Mouse (Mus musculus) hindbrain, embryonic 16.5 days (tissue): ENCODE measurements around the gene Hsh2d. TPM values are rescaled to one million over a fixed set of nuclear protein-coding genes. Genes with fewer than 3 reads are reported as not detected.

Experiments
- ATAC-seq: fragments of 200-750 bp; cut with Nextera tagmentation; 2 replicates; pipeline ENCODE4 v1.8.0; 2017; ENCODE audit warnings: moderate TSS enrichment, moderate library complexity
- H3K27ac ChIP-seq: fragments of 300-500 bp; sonication (generic); 2 replicates; pipeline ENCODE4 v1.5.1; 2014; ENCODE audit warnings: low read depth, mild to moderate bottlenecking, control low read depth, low read length, moderate library complexity
- H3K27me3 ChIP-seq: fragments of 300-500 bp; sonication (generic); replicated peaks from 2 replicates; pipeline ENCODE4 v1.6.1; 2014; ENCODE audit warnings: low read length; ENCODE audit not compliant: control insufficient read depth, insufficient read depth
- H3K36me3 ChIP-seq: fragments of 300-500 bp; sonication (generic); 2 replicates; pipeline ENCODE4 v1.6.1; 2014; ENCODE audit warnings: mild to moderate bottlenecking, low read length, moderate library complexity, mixed read lengths; ENCODE audit not compliant: control insufficient read depth, insufficient read depth
- H3K4me1 ChIP-seq: fragments of 300-500 bp; sonication (generic); 2 replicates; pipeline ENCODE4 v1.6.1; 2014; ENCODE audit warnings: low read depth, low read length; ENCODE audit not compliant: control insufficient read depth, insufficient read depth
- H3K4me2 ChIP-seq: fragments of 300-500 bp; sonication (generic); 2 replicates; pipeline ENCODE4 v1.6.1; 2014; ENCODE audit warnings: mild to moderate bottlenecking, low read length, control low read depth, moderate library complexity
- H3K4me3 ChIP-seq: fragments of 300-500 bp; sonication (generic); 2 replicates; pipeline ENCODE4 v1.5.1; 2014; ENCODE audit warnings: mild to moderate bottlenecking, low read length, control low read depth, moderate library complexity
- H3K9ac ChIP-seq: fragments of 300-500 bp; sonication (generic); 2 replicates; pipeline ENCODE4 v1.6.1; 2014; ENCODE audit warnings: low read depth, mild to moderate bottlenecking, control low read depth, low read length, moderate library complexity
- H3K9me3 ChIP-seq: fragments of 300-500 bp; sonication (generic); 2 replicates; pipeline ENCODE4 v1.6.1; 2014; ENCODE audit warnings: mild to moderate bottlenecking, low read length, moderate library complexity; ENCODE audit not compliant: control insufficient read depth
- WGBS: fragments of 180-500 bp; shearing (Covaris S2); extraction: QIAGEN DNeasy Blood & Tissue Kit; methylation state at CpG from one replicate; pipeline ENCODE4 v1.1.7; 2014; 5-methylcytosine and 5-hydroxymethylcytosine counted together
- polyA plus RNA-seq: library from polyadenylated mRNA; unstranded; fragments of >200 nt; fragmentation: Nextera tagmentation; extraction: Ambion mirVana; gene quantifications from 2 replicates; pipeline ENCODE4 v1.2.1, GENCODE M21; 2015

Gene Hsh2d
- polyA plus RNA-seq, 1 experiment from 2014 or later: not detected

DNA sequence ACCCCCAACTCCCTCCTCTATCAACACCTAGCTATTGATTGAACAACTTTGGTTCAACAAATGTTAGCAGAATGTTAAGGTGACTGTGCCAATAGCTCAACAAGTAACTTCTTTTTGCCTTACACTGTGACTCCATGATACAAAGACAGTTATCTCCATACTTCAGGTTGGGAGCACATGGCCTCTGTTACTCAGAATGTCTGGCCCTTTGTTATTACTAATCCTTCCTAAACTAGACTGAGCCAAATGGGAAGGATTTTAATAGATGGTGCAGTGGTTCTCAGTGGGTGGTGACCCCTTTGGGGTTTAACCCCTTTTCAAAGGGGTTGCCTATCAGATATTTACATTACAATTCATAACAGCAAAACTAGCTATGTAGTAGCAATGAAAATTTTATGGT lies 36.1 kb upstream of the Hsh2d start:
- Histone ChIP-seq H3K4me2 (no peak overlapping the region), H3K4me3 (no peak overlapping the region), H3K9ac (no peak overlapping the region), H3K36me3 (peaks cover 13% of the 10 kb centered on the region), H3K4me1 (no peaks in the 10 kb centered on the region), H3K27ac (no peak overlapping the region), H3K27me3 (no peaks in the 10 kb centered on the region), H3K9me3 (no peaks in the 10 kb centered on the region)
- ATAC-seq: no peak

DNA sequence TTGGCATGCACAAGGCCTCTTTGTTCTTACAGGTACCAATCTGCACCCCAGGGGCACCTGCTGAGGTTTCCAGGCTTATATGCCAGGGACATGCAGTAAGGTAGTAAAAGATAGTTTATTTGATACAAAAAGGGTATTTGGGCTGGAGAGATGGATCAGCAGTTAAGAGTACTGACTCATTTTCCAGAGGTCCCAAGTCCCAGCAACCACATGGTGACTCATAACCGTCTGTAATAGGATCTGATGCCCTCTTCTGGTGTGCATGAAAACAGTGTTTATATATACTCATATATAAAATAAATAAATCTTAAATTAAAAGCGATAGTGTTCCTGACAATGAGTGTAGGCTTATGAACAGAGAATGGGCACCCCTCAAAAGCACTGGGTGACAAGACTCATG lies 31.3 kb upstream of the Hsh2d start:
- ATAC-seq: no peak

DNA sequence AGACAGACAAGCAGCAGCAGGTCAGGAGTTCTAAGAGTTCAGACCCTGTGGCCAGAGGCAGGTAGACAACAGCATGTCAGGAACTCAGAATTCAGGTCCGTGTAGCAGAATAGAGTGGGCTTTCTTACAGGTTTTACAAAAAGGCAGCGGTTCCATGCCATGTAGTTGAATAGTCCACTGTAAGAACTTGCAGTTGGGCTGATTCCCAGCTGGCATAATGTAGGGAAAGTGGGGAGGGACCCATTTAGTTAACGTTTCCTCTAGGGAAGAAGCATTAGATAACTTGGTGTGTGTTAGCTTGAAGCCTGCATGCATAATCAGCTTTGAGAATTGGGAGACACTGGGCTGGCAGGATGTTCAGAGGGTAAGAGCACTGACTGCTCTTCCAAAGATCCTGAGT lies 30.7 kb upstream of the Hsh2d start:
- no peak overlapping the region for H3K27ac ChIP-seq
- H3K27me3 ChIP-seq: no peaks in the 10 kb centered on the region
- H3K4me2 ChIP-seq: no peak overlapping the region
- peaks cover 19% of the 10 kb centered on the region for H3K4me1 ChIP-seq
- WGBS: 83% methylated on average over 3 of the region's 3 CpGs
- H3K9ac ChIP-seq: no peak overlapping the region
- no peak overlapping the region for H3K4me3 ChIP-seq
- no peaks in the 10 kb centered on the region for H3K36me3 ChIP-seq
- ATAC-seq: no peak
- no peaks in the 10 kb centered on the region for H3K9me3 ChIP-seq

More for the DNA sequence above, 31.3 kb upstream of the Hsh2d start:
- Histone ChIP-seq H3K36me3 (0 out of 2 replicates have a peak, but pooled peaks cover 4% of the 10 kb centered on the region), H3K27ac (no peak overlapping the region), H3K9ac (no peak overlapping the region), H3K4me2 (no peak overlapping the region), H3K27me3 (no peaks in the 10 kb centered on the region), H3K4me3 (no peak overlapping the region), H3K4me1 (peaks cover 19% of the 10 kb centered on the region), H3K9me3 (no peaks in the 10 kb centered on the region)
- WGBS: 88% methylated on average over 2 of the region's 2 CpGs

DNA sequence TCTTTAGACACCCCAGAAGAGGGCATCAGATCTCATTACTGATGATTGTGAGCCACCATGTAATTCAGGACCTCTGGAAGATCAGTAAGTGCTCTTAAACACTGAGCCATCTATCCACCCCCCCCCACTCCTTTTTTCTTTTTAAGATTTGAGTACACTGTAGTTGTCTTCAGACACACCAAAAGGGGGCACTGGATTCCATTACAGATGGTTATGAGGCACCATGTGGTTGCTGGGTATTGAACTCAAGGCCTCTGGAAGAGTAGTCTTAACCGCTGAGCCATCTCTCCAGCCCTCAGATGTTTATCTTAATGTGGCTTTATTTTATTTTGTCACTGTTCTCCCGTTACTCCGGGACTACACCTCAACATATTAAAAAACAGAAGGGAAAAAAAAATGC lies 29.4 kb upstream of the Hsh2d start:
- no peak for ATAC-seq
- Histone ChIP-seq H3K36me3 (no peaks in the 10 kb centered on the region), H3K9me3 (no peaks in the 10 kb centered on the region), H3K4me1 (peaks cover 19% of the 10 kb centered on the region), H3K9ac (peak overlapping the region; percentile 64), H3K27ac (no peak overlapping the region), H3K4me3 (peak overlapping the region; percentile 49), H3K27me3 (no peaks in the 10 kb centered on the region), H3K4me2 (peak overlapping the region; percentile 78)
- 67% methylated on average over 3 of the region's 3 CpGs for whole genome bisulfite sequencing

DNA sequence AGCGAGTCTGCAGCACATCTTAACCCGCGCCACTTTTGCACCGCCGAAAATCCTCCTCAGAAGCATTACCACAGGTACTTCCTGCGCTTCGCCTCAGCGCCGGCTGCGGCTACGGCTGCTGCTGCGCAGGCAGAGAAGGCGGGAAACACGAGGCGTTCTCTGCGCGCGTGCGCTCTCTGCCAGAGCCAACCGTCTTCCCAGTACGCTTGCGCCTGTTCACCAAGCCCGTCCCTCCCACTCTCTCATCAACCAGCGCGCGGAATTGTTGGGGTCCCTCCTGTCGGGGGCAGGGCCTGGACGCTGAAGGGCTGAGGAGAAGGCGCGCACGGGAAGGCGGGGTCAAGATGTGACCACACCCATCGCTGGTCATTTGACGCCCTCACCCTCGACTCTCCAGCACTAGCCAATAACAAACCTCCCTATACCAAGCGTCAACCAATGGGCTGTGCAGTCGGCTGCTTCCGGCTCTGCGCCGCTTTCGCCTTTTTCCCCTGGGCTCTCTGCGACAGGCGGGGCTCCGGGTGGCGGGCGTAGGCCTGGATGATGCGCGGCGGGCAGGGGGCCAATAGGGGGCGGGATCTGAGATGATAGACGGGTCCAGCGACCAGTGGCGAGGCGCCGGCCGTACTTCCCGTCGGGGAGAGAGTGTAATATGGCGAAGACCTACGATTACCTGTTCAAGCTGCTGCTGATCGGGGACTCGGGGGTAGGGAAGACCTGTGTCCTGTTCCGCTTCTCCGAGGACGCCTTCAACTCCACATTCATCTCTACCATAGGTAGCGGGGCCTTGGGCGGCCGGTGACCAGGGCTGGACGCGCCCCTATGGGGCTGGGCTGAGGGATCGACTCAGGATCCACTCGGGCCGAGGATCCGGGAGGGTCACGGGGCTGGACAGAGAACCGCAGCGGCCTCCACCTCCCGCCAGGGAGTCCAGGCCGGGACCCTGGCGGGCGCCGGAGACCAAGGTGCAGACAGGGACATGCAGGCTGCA lies 28.4 kb upstream of the Hsh2d start, which contains the start of gene Rab8a:
Gene Rab8a, plus strand, starts transcription at position 494 of the 991 bp plus-strand sequence.
- no peaks in the 10 kb centered on the region for H3K36me3 ChIP-seq
- peak within 1 kb of the TSS; percentile 86 for H3K4me3 ChIP-seq
- H3K9ac ChIP-seq: peak within 1 kb of the TSS; percentile 84
- H3K27me3 ChIP-seq: no peaks in the 10 kb centered on the region
- H3K9me3 ChIP-seq: no peaks in the 10 kb centered on the region
- H3K4me1 ChIP-seq: peaks cover 19% of the 10 kb centered on the region
- peak within 1 kb of the TSS; percentile 78 for H3K4me2 ChIP-seq
- under 1% methylated on average over 81 of the region's 82 CpGs for WGBS
- ATAC-seq: peak; percentile 99
- H3K27ac ChIP-seq: peak within 1 kb of the TSS; percentile 81

DNA sequence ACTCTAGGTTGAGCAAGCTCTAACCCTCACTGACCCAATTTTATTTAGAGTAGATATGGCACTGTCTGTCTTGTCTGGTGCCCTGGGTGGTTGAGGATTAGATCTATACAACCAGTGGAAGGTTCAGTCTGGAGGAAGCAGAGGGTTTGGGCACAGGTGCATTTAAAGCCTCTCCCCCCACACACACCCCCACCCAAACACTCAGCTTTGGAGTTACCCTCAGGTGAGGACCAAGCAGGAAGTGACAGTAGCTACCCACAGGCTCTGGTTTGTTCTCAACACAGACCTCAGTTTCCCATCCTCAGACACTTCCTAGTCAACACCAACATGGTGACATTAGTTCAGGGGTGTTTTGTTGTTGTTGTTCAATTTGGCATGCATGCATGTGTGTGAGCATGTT lies 26.6 kb upstream of the Hsh2d start:
- Histone ChIP-seq H3K4me3 (no peak overlapping the region), H3K4me2 (no peak overlapping the region; the same call in 1 of the 2 replicates)

DNA sequence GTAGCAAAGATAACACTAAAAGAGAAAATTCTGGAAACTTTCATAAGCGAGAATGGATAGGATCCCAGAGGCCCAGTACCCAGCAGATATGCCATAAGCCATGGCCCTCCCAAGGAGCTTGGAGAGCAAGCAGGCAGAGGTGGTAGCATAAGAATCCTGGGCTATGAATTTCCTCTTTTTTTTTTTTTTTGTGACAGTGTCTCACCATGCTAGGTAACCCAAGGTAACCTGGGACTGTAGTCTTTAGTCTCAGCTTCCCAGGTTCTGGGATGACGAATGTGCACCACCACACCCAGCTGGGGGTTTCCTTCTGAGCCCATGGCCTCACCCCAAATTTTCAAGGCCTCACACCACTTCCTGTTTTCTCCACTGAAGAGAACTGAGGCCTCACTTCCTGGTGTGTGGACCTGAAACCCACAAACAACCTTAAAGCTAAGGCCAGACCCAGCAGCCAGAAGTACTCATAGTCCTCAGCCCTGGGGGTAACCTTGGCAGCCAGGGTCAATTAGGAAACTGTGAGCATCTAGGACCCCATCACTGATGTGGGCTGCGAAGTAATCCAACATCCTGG lies 20.3 kb upstream of the Hsh2d start:
- Histone ChIP-seq H3K27ac (no peak overlapping the region), H3K9me3 (no peaks in the 10 kb centered on the region), H3K4me1 (no peaks in the 10 kb centered on the region), H3K4me2 (no peak overlapping the region), H3K27me3 (no peaks in the 10 kb centered on the region), H3K4me3 (no peak overlapping the region), H3K9ac (no peak overlapping the region), H3K36me3 (peaks cover 43% of the 10 kb centered on the region)
- no peak for ATAC-seq
- 88% methylated on average over 3 of the region's 3 CpGs for WGBS

More for the DNA sequence above, 26.6 kb upstream of the Hsh2d start:
- H3K9ac ChIP-seq: no peak overlapping the region
- H3K27me3 ChIP-seq: no peaks in the 10 kb centered on the region
- no peak overlapping the region for H3K27ac ChIP-seq
- no peak for ATAC-seq
- H3K36me3 ChIP-seq: no peaks in the 10 kb centered on the region
- peaks cover 19% of the 10 kb centered on the region for H3K4me1 ChIP-seq
- H3K9me3 ChIP-seq: no peaks in the 10 kb centered on the region

DNA sequence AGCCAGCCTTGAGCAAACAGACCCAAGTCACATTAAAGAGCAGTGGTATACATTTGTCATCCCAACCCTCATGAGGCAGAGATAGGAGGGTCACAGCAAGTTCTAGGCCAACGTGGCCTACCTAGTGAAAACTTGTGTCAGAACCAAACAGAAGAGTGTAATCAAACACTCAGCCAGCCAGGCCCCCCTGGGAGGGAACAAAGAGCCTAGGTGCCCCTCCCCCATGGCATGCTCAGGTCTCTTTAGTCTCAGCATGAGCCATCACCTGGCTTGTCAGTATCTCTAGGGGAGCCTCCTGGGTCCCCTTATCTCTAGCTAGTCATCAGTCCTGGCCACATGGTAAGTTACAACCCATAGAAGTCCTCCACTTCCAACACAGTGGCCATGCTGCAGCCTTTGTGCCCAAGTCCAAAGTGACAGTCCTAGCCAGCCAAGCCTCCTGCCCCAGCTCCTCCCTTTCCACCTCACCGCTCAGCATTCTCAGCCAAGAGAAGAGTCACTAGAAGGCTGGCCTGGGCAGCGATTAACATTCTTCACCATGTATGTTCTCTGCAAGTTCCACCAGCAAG lies 19.7 kb upstream of the Hsh2d start:
- 81% methylated on average over 3 of the region's 3 CpGs for WGBS

DNA sequence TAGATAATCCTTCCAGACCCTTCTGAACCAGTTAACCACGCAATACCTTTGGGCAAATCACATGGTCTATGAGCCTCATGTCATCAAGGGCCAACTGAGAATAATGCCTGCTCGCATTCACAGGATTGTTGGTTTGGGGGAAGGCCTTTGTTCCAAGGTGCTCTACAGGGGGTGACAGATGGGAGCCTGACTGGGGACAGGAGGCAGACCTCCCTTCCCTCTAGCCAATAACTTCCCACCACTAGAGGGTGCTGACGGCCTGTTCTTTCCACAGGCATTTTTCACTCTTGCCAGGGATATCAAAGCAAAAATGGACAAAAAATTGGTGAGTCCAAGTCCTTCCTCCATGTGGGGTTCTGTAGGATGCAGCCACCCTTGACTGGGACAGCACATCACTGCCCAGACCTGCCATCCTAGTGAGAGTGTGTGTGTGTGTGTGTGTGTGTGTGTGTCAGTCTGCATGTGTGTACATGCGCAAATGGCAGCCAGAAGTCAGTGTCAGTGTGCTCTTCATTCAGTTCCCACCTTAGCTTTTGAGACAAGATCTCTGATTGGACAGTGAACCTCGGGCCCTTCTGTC lies 12.0 kb upstream of the Hsh2d start:
- no peaks in the 10 kb centered on the region for H3K27me3 ChIP-seq
- peaks cover 58% of the 10 kb centered on the region for H3K36me3 ChIP-seq
- no peaks in the 10 kb centered on the region for H3K4me1 ChIP-seq
- peak; percentile 43 for ATAC-seq
- no peak overlapping the region for H3K9ac ChIP-seq
- H3K27ac ChIP-seq: no peak overlapping the region
- no peak overlapping the region for H3K4me3 ChIP-seq
- no peak overlapping the region for H3K4me2 ChIP-seq
- H3K9me3 ChIP-seq: no peaks in the 10 kb centered on the region
- 65% methylated on average over 5 of the region's 5 CpGs for WGBS

More for the DNA sequence above, 19.7 kb upstream of the Hsh2d start:
- no peaks in the 10 kb centered on the region for H3K27me3 ChIP-seq
- H3K4me3 ChIP-seq: no peak overlapping the region
- no peak overlapping the region for H3K4me2 ChIP-seq
- H3K27ac ChIP-seq: no peak overlapping the region
- H3K4me1 ChIP-seq: no peaks in the 10 kb centered on the region
- no peak overlapping the region for H3K9ac ChIP-seq
- no peak for ATAC-seq
- H3K36me3 ChIP-seq: peaks cover 48% of the 10 kb centered on the region
- H3K9me3 ChIP-seq: no peaks in the 10 kb centered on the region
